Mouse (Mus musculus): ENCODE data around the gene Ltbp1.

Ltbp1 gene

GRCm38 (mm10) chr17:75307070-75308011 is 302.0 kb downstream of the Ltbp1 start:
- no peak for DNase-seq

GRCm38 (mm10) chr17:75317106-75317505 is 311.7 kb downstream of the Ltbp1 start:
- no peak for DNase-seq

- no peak for DNase-seq
Measured at GRCm38 (mm10) chr17:75323229-75323628, 317.9 kb downstream of the Ltbp1 start.

DNA sequence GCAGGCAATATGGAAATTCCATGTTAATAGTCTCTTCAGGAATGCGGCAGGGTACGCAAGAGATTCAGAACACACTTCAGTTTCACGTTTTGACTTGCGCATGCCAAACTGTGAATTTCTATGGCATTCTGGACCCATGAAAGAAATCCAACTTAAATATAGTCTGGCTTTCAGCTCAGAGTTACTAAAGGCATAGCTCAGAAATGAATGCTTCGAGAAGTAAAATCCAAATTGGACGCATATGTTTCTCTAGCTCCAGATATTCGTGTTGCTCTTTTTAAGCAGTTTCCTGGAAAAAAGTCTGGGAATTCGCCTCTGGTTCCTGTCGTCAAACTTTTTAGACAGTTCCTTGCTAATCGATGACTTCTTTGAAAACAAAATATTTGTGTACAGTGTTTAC is 318.4 kb downstream of the Ltbp1 start:
- no peak for DNase-seq

- DNase-seq: no peak
Measured at GRCm38 (mm10) chr17:75328102-75328639, 322.8 kb downstream of the Ltbp1 start.

DNA sequence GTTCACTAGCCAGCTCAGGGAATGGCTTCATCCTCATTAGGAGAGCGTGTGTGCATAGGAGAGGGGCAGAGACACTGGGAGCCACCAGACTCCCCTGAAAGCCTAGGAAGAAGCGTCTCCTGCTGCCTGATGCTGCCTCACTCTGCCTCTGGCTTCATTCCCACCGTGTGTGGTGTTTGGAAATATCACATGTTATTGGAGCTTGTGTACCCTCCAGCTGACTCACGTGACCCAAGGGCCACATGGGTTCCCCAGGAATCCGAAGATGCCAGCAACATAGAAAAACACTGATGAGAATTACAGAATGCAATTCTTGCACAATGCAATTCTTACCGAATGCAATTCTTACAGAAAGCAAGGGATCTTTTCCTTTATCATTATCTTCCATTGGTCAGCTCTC is 325.0 kb downstream of the Ltbp1 start:
- DNase-seq: no peak

DNA sequence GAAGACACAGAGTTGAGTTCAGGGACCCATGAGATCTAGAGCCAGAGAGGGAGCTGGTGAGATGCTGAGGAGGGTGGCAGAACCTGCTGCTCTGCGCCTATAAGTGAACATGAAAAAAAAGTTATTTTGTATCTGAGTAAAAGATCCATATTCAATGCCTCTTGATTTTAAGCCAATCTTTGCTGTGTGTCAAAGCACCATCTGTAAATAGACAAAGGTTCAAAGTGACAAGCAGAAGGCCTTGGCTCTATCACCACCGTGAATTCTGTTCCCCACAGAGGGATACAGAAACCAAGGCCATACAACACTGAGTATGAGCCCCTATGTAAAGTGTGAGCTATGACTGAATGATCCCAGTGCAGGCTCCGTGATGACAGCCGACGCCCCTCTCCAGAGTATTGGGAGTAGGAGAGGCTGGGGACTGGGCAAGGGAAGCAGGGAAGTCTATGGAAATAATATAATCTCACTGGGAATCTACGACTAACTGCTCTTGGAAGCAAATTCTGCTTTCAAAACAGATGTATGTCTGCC is 326.1 kb downstream of the Ltbp1 start:
- DNase-seq: no peak

- no peak for DNase-seq
Measured at GRCm38 (mm10) chr17:75332289-75332688, 326.9 kb downstream of the Ltbp1 start.

DNA sequence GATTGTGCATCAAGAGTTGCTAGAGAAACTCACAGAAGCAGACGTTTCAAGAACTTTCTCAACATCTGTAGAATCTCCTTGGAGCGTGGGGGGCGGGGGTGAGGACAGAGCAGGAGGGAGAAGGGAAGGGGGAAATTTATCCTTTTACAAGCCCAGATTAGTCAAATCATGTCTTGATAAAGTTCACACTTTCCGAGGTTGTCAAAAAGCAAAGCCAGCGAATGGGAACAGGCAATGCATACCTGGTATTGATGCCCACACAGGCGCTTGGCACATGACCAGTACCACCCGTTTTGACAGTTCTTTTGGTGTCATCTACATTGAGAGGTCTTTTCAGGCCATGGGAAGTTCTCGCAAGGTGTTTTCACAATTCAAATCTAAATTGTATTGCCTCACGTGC is 327.6 kb downstream of the Ltbp1 start:
- DNase-seq: no peak

DNA sequence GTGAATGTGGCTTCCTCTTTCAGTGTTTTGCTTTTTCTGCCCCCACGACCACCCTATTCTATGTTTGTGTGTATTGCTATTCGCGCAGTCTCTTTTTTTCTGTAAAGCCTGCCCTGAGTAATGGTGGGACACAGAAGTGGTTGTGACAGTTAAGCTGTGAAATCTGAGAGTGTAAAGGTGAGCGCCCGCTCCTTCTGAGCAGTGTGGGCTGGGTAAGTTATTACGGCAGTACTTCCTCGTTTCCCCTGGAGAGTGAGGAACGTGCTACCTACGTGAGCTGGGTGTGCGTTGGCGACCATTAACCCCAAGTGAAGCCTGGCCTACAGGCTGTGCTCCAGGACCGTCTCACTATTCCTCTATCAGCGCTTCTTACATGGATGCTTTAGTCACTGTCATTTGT is 328.4 kb downstream of the Ltbp1 start:
- no peak for DNase-seq

DNA sequence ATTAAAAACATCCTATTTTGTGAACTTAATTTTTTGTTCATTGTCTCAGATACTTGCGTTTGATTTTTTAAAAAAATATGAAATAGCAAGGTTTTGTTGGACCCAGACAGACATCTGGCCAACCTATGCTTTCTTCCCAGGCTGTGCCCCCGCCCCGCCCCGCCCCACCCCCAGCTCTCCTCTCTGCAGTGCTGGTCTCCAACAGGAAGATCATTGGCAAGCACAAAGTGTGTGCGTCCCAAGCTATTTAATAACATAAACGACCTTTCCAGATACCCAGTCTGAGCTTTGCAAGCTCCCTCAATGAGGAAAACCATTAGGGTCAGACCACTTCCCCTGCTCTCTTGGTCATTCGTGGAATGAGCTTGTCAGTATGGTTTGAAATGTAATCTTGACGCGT is 330.3 kb downstream of the Ltbp1 start:
- no peak for DNase-seq

- DNase-seq: no peak
Measured at GRCm38 (mm10) chr17:75341227-75341626, 335.9 kb downstream of the Ltbp1 start.

- no peak for DNase-seq
Measured at GRCm38 (mm10) chr17:75345116-75345515, 339.7 kb downstream of the Ltbp1 start.

GRCm38 (mm10) chr17:75347414-75347813 is 342.0 kb downstream of the Ltbp1 start:
- no peak for DNase-seq

GRCm38 (mm10) chr17:75349109-75349508 is 343.7 kb downstream of the Ltbp1 start:
- DNase-seq: no peak

DNA sequence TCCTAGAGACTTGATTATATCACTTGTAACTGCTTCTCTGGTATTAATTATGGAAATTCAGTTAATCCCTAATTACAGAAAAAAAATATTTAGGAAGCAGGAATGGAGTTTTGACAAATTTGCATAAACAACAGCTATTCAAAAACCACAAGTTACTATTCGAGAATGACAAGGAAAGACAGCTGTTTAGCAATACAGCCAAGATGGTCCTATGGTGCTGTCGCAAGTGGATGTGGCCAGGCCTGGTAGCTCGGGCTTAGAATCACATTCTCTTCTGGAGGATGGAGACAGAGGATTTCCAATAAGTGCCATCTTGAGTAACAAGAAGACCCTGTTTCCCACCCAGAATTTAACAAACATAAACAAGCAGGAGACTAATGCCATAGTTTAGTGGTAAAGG is 344.2 kb downstream of the Ltbp1 start:
- no peak for DNase-seq

- no peak for DNase-seq
Measured at GRCm38 (mm10) chr17:75353323-75353722, 348.0 kb downstream of the Ltbp1 start.

- DNase-seq: no peak
Measured at GRCm38 (mm10) chr17:75355431-75355830, 350.1 kb downstream of the Ltbp1 start.

DNA sequence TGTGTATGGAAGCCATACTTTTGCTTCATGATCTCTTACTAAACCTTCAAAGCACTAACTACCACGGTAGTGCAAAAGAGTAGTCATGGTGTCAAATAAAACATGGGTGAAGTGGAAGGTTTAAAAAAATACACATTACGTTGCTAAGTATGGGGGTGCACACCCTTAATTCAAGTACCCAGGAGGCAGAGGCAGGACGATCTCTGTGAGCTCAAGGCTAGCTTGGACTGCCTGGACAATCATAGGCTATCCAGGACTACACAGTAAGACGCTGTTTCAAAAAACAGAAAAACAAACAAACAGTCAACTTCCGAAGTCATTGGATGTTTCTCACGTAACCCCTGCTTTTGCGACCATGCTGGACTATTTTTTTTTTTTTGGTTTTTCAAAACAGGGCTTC is 354.7 kb downstream of the Ltbp1 start:
- DNase-seq: no peak

GRCm38 (mm10) chr17:75366332-75366731 is 361.0 kb downstream of the Ltbp1 start:
- no peak for DNase-seq

DNA sequence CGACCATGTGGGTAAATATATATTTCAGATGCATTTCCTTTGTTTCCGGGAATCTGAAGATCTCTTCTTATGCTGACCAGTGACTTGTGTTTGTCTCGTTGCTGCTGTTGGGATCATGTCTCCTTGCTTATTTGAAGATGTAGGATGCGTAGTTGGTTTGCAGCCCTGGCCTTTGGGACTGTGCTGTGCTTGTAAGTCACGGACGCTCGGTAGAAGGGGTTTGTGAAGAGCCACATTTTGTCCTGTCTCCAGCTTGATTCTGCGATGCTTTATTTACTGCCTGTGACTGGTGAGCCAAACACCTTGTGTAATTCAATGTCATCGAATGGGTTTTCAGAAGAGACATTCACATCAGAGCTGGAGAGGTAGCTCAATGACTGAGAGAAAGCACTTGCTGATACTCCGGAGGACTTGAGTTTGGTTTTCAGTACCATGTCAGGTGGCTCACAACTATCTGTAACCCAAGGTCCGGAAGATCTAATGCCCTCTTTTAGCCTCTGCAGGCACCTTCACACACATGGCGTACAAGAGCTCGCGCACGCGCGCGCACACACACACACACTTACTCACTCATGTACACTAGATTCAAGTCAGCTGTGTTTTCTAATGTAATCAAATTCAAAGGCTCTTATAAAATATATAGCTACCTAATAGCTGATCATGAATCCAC is 362.3 kb downstream of the Ltbp1 start:
- DNase-seq: no peak

GRCm38 (mm10) chr17:75368580-75368979 is 363.2 kb downstream of the Ltbp1 start:
- no peak for DNase-seq

GRCm38 (mm10) chr17:75369351-75369750 is 364.0 kb downstream of the Ltbp1 start:
- no peak for DNase-seq

DNA sequence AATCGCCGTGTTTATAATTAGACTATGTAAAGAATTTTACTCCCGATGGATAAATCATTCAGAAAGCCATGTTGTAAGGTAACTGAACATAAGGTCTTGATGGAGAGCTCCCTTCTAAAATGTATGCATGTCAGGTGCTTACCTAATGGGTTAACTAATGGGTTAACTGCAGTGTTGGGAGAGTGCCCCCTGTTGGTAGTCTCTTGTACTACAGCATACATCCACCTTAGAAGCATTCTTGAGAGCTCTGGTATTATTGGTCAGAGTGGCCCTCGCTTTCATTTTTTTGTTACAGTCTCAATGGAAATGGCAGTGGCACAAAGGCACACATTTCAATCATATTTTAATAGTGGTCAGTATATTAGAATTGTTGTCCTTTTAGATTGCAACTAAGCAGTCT is 364.8 kb downstream of the Ltbp1 start:
- DNase-seq: no peak

Measured in cerebellum, adult 9-11 months (tissue).